Mouse (Mus musculus) CH12.LX (cell line): ENCODE data around the gene Syp.

Experiments used
- CTCF ChIP-seq, 2 experiments: IDR thresholded peaks in 1 of 2; conservative IDR thresholded peaks in 1 of 2; 2 replicates each; pipeline ENCODE4 v1.5.1; 2011 to 2012; ENCODE audit warnings: low read depth in 2 of 2, low read length in 2 of 2, improper control_type of control experiment in 1 of 2, inconsistent platforms in 1 of 2, mild to moderate bottlenecking in 1 of 2, moderate library complexity in 1 of 2
- IRF4 ChIP-seq: IDR thresholded peaks from 2 replicates; pipeline ENCODE4 v1.6.1; 2014; ENCODE audit warnings: low read depth, mild to moderate bottlenecking, inconsistent platforms, low read length, improper control_type of control experiment
- USF1 ChIP-seq: IDR thresholded peaks from 2 replicates; pipeline ENCODE4 v1.6.1; 2014; ENCODE audit warnings: low read depth, mild to moderate bottlenecking, inconsistent platforms, low read length, improper control_type of control experiment

GRCm38 (mm10) chrX:7673578-7674281 is 35.5 kb downstream of the Syp start:
- TF ChIP-seq USF1 (peak; percentile 45; the same call in 1 of the 2 replicates), IRF4 (peak; percentile 90), CTCF (conservative IDR thresholded peaks at IDR 0.05 in 1 of 2, IDR thresholded peaks at IDR 0.05 in 1 of 2; ENCODE audit: low read depth in 2 of 2, low read length in 2 of 2) (0 out of 4 replicates have a peak, but pooled peaks of 1 of the 2 experiments have one; percentile 3)
